Mouse (Mus musculus) brain, embryonic 14.5 days (tissue): ENCODE measurements around the gene Spata25.

ENCODE experiments used
- CTCF ChIP-seq: fragments of 200-500 bp; IDR thresholded peaks from 2 replicates; pipeline ENCODE4 v1.5.1; 2012; ENCODE audit warnings: inconsistent platforms, mild to moderate bottlenecking, moderate library complexity, borderline replicate concordance; ENCODE audit not compliant: insufficient read depth, insufficient read length; ENCODE audit errors: extremely low read depth
- POLR2A ChIP-seq: fragments of 200-500 bp; IDR thresholded peaks from 2 replicates; pipeline ENCODE4 v1.6.1; 2012; ENCODE audit warnings: mild to moderate bottlenecking, inconsistent platforms, borderline replicate concordance; ENCODE audit not compliant: poor library complexity, insufficient read depth, insufficient read length, severe bottlenecking; ENCODE audit errors: extremely low read depth

GRCm38 (mm10) chr2:164874239-164874769 is 46.0 kb upstream of the Spata25 start:
- TF ChIP-seq CTCF (no peak), POLR2A (no peak)
